Mouse (Mus musculus) kidney, adult 2 months (tissue): Measurements from ENCODE around the gene Tspan18. TPM values are rescaled to one million over a fixed set of nuclear protein-coding genes. Genes with fewer than 3 reads are reported as not detected.
A peak's percentile ranks its signal among the peaks of the same experiment; 100 is the strongest.

Experiments used
- DNase-seq: peaks from one replicate; pipeline ENCODE4 v3.0.0; 2021
- H3K27ac ChIP-seq: fragments of 200-500 bp; 2 replicates; pipeline ENCODE4 v1.5.1; 2012; ENCODE audit warnings: low read depth, low read length, control low read depth, inconsistent platforms; ENCODE audit not compliant: insufficient read depth
- H3K27me3 ChIP-seq: fragments of 200-500 bp; replicated peaks from 2 replicates; pipeline ENCODE4 v1.6.1; 2012; ENCODE audit warnings: mild to moderate bottlenecking, moderate library complexity, low read length, inconsistent platforms; ENCODE audit not compliant: control insufficient read depth, insufficient read depth
- H3K36me3 ChIP-seq: fragments of 200-500 bp; 2 replicates; pipeline ENCODE4 v1.6.1; 2012; ENCODE audit warnings: mild to moderate bottlenecking, moderate library complexity, low read length, inconsistent platforms; ENCODE audit not compliant: control insufficient read depth, insufficient read depth
- H3K4me1 ChIP-seq: fragments of 200-500 bp; 2 replicates; pipeline ENCODE4 v1.6.1; 2011; ENCODE audit warnings: low read length; ENCODE audit not compliant: control insufficient read depth, insufficient read depth
- H3K4me3 ChIP-seq: fragments of 200-500 bp; 2 replicates; pipeline ENCODE4 v1.5.1; 2011; ENCODE audit warnings: mild to moderate bottlenecking, low read depth, low read length, control low read depth; ENCODE audit not compliant: insufficient read depth
- CTCF ChIP-seq: fragments of 200-500 bp; conservative IDR thresholded peaks from 2 replicates; pipeline ENCODE4 v1.5.1; 2011; ENCODE audit warnings: low read depth, mild to moderate bottlenecking, control low read depth, low read length, moderate library complexity, mixed read lengths; ENCODE audit not compliant: insufficient read depth, insufficient read length
- POLR2A ChIP-seq: fragments of 200-500 bp; IDR thresholded peaks from one replicate; pipeline ENCODE4 v1.6.1; 2011; ENCODE audit warnings: low read depth, low read length, control low read depth
- WGBS: fragments of 180-500 bp; shearing (Covaris S2); methylation state at CpG from one replicate; pipeline ENCODE4 v1.1.7; 2018; 5-methylcytosine and 5-hydroxymethylcytosine counted together
- polyA plus RNA-seq: library from polyadenylated mRNA; depleted of rRNA; stranded (reverse); fragments of >200 nt; gene quantifications from 2 replicates; pipeline ENCODE4 v1.2.3, GENCODE M21; 2012

Gene Tspan18
- polyA plus RNA-seq, 1 experiment: 20.9 TPM

- Histone ChIP-seq H3K27ac (no peak overlapping the region), H3K36me3 (no peaks in the 10 kb centered on the region), H3K27me3 (no peaks in the 10 kb centered on the region), H3K4me1 (0 out of 2 replicates have a peak, but pooled peaks cover 6% of the 10 kb centered on the region), H3K4me3 (no peak overlapping the region)
- no peak for DNase-seq
- no peak for TF ChIP-seq CTCF
- no peak for TF ChIP-seq POLR2A
- WGBS: 90% methylated on average over 4 of the region's 4 CpGs
Measured at GRCm38 (mm10) chr2:93306898-93307297, 27.4 kb downstream of the Tspan18 start.

DNA sequence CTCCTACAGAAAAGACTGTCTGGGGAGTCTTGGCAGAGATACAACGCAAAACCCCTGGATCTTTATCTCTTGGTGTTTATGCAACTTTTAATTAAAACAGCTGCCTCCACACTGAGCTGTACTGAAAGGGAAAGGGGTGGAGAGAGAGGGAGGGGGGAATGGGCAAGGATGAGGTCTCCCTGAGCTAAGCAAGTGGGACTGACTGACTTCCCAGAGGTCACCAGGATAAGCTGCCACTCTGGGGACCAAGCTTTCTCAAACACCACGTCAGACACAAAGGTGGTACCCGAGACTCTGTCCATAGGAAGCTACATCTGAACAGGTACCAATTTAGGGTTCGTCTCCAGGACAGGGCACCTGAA is 30.1 kb downstream of the Tspan18 start:
- 67% methylated on average over 4 of the region's 4 CpGs for WGBS
- Histone ChIP-seq H3K4me1 (0 out of 2 replicates have a peak, but pooled peaks cover 6% of the 10 kb centered on the region), H3K36me3 (no peaks in the 10 kb centered on the region), H3K27ac (peak overlapping the region; percentile 79), H3K27me3 (no peaks in the 10 kb centered on the region), H3K4me3 (no peak overlapping the region)
- DNase-seq: no peak
- no peak for TF ChIP-seq CTCF
- TF ChIP-seq POLR2A: no peak

GRCm38 (mm10) chr2:93303585-93304272 is 30.6 kb downstream of the Tspan18 start:
- no peaks in the 10 kb centered on the region for H3K27me3 ChIP-seq
- TF ChIP-seq POLR2A (no peak), CTCF (no peak)
- peak; percentile 51 for DNase-seq
- H3K4me3 ChIP-seq: no peak overlapping the region
- 0 out of 2 replicates have a peak, but pooled peaks cover 6% of the 10 kb centered on the region for H3K4me1 ChIP-seq
- H3K36me3 ChIP-seq: no peaks in the 10 kb centered on the region
- 58% methylated on average over 16 of the region's 16 CpGs for WGBS
- H3K27ac ChIP-seq: peak overlapping the region; percentile 79

GRCm38 (mm10) chr2:93303260-93303584 is 31.1 kb downstream of the Tspan18 start:
- no peak for DNase-seq
- H3K27me3 ChIP-seq: no peaks in the 10 kb centered on the region
- TF ChIP-seq POLR2A (no peak), CTCF (no peak)
- 0 out of 2 replicates have a peak, but pooled peaks cover 6% of the 10 kb centered on the region for H3K4me1 ChIP-seq
- H3K36me3 ChIP-seq: no peaks in the 10 kb centered on the region
- WGBS: 60% methylated on average over 5 of the region's 5 CpGs
- H3K27ac ChIP-seq: peak overlapping the region; percentile 62
- H3K4me3 ChIP-seq: no peak overlapping the region

DNA sequence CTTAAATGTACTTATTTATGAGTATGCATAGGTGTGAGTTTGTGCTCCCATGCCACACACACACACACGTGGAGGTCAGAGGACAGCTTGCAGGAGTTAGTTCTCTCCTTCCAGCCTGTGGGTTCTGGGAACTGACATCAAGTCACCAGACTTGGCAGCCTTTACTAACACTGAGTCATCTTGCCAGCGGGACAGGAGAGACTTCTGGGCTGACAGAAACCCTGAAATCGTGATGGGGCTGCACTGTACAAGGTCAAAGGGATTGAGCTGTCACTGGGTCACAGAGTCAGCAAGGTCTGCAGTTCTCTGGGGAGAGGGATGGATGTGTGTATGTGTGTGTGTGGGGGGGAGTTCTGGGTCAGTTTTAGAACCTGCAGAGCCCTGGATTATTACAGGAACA is 36.6 kb downstream of the Tspan18 start:
- Histone ChIP-seq H3K27me3 (no peaks in the 10 kb centered on the region), H3K4me1 (no peaks in the 10 kb centered on the region), H3K36me3 (no peaks in the 10 kb centered on the region), H3K27ac (no peak overlapping the region), H3K4me3 (no peak overlapping the region)
- peak; percentile 52 for DNase-seq
- 41% methylated on average over 3 of the region's 3 CpGs for WGBS
- no peak for TF ChIP-seq CTCF
- no peak for TF ChIP-seq POLR2A

GRCm38 (mm10) chr2:93291186-93291926 is 42.9 kb downstream of the Tspan18 start:
- no peak for TF ChIP-seq POLR2A
- no peak for TF ChIP-seq CTCF
- Histone ChIP-seq H3K36me3 (no peaks in the 10 kb centered on the region), H3K4me1 (no peaks in the 10 kb centered on the region), H3K4me3 (no peak overlapping the region), H3K27me3 (no peaks in the 10 kb centered on the region), H3K27ac (no peak overlapping the region)
- WGBS: 70% methylated on average over 13 of the region's 13 CpGs
- DNase-seq: no peak

DNA sequence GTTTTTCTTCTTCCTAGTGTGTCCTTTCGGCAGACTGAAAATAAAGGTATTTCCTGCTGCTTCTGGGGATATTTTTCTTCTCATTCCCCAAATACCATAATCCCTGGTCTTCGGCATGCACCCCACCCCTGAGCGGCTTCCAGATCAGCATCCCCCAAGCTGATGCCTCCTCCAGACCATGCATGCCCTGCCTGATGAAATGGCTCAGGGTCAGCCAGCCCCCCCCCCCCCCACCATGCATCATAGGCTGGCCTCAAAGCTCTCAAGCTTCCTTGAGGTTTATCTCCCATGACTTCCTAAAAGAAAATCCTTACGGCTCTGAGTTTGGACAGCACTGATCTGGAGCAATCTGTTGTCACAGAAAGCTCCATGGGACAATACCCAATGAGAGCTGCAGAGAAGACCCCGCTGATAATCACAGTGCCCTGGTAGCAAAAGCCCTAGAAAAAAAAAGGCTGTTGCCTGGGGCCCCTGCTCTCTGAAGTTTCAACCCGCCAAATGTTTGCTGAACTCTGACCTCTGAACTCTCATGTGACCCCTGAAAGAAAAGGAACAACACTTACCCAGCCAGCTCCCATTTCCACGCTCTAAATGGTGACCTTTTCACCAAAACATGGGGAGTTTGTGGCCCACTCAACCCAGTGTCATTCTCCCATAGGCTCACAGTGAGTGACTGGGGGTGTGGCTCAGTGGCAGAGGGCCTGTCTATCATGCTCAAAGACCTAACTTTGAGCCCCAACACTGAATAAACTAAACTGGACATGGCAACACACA is 43.8 kb downstream of the Tspan18 start:
- Histone ChIP-seq H3K4me1 (no peaks in the 10 kb centered on the region), H3K4me3 (no peak overlapping the region), H3K27ac (no peak overlapping the region), H3K36me3 (no peaks in the 10 kb centered on the region), H3K27me3 (no peaks in the 10 kb centered on the region)
- WGBS: 54% methylated on average over 7 of the region's 7 CpGs
- no peak for DNase-seq
- no peak for TF ChIP-seq CTCF
- TF ChIP-seq POLR2A: no peak
